Mouse (Mus musculus) liver, postnatal 0 days (tissue): Measurements from ENCODE around the gene Cluh.
A peak's percentile ranks its signal among the peaks of the same experiment; 100 is the strongest.

Source experiments
- CTCF ChIP-seq: sonication (generic); IDR thresholded peaks from 2 replicates; pipeline ENCODE4 v1.5.1; 2016; ENCODE audit warnings: antibody characterized with exemption, low read depth
- EP300 ChIP-seq: IDR thresholded peaks from 2 replicates; pipeline ENCODE4 v1.6.1; 2016; ENCODE audit warnings: antibody characterized with exemption, low read depth, mild to moderate bottlenecking

DNA sequence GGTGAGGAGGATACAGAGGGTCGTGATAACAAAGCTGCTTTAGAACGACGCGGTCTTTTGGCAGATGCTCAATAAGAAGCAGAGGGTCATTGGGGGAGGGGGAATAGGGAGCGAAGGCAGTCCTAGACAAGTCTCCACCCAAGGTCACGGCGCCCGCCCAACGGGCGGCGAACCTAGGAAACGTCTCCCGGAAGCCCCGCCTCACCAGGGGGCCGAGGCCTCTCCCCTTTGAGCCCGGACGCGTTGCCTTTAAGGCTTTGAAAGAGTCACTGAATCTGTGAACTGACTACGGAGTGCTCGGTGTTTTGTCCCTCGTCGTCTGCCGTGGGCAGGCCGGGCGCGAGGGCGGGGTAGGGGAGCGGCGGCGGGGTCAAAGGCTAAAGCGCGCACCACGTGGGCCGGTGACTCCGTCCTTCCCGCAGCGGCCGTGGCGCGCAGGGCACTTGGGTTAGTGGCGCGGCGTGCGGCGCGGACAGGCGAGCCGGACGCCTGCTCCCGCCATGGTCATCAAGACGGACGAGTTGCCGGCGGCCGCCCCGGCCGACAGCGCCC lies at the start of gene Cluh:
- TF ChIP-seq CTCF (no peak), EP300 (peak; percentile 71; the same call in 1 of the 2 replicates)
